ENCODE assay signal across 17 mouse cellular contexts in genomic region chr19:21552801-21553200, GRCm38 (mm10).
"Had no signal": no experiment of that assay in that cellular context is flagged by ENCODE, and none has a peak within 500 bp of the region (broad histone marks: within the 10 kb centered on the region; RNA-seq: fewer than 3 reads in every experiment).

No protein-coding gene starts in this region.

- H3K4me3 ChIP-seq: midbrain, embryonic 10.5 days; midbrain, embryonic 12.5 days; midbrain, embryonic 15.5 days; neural tube, embryonic 13.5 days; neural tube, embryonic 15.5 days had no signal

- ATAC-seq: midbrain, embryonic 15.5 days had no signal

- H3K4me1 ChIP-seq: midbrain, embryonic 10.5 days; midbrain, embryonic 12.5 days; midbrain, embryonic 15.5 days; neural tube, embryonic 13.5 days; neural tube, embryonic 15.5 days had no signal

- H3K36me3 ChIP-seq: midbrain, embryonic 10.5 days; midbrain, embryonic 12.5 days; midbrain, embryonic 15.5 days; neural tube, embryonic 13.5 days; neural tube, embryonic 15.5 days had no signal

- H3K9ac ChIP-seq: lung, embryonic 14.5 days; midbrain, embryonic 12.5 days; midbrain, embryonic 15.5 days; neural tube, embryonic 13.5 days; neural tube, embryonic 15.5 days had no signal

- H3K9me3 ChIP-seq: midbrain, embryonic 10.5 days; midbrain, embryonic 12.5 days; midbrain, embryonic 15.5 days; neural tube, embryonic 13.5 days; neural tube, embryonic 15.5 days had no signal

- H3K4me2 ChIP-seq: lung, embryonic 14.5 days; midbrain, embryonic 12.5 days; midbrain, embryonic 15.5 days; neural tube, embryonic 13.5 days; neural tube, embryonic 15.5 days had no signal

- DNase-seq: lung, adult 18-20 months; lung, embryonic 14.5 days; lung, postnatal 10 days; lung, postnatal 4 days; retina, postnatal 1 day; right cerebral cortex, adult 18-20 months; right cerebral cortex, postnatal 25 days; right cerebral cortex, postnatal 4 days; spleen, adult 18-20 months; thymus, adult 18-20 months; thymus, postnatal 14 days; thymus, postnatal 36 days had no signal

- H3K27me3 ChIP-seq: midbrain, embryonic 12.5 days; midbrain, embryonic 15.5 days; neural tube, embryonic 13.5 days; neural tube, embryonic 15.5 days had no signal

- H3K27ac ChIP-seq: midbrain, embryonic 10.5 days; midbrain, embryonic 12.5 days; midbrain, embryonic 15.5 days; neural tube, embryonic 13.5 days; neural tube, embryonic 15.5 days had no signal
